Mouse (Mus musculus): Measurements from ENCODE around the gene Gm42372. TPM values are rescaled to one million over a fixed set of nuclear protein-coding genes. Genes with fewer than 3 reads are reported as not detected.

Gm42372 gene
- total RNA-seq, 2 experiments from 2014 or later = 1.3 to 1.8 TPM

Other genes with a start within 250 kb of the Gm42372 start
- gene Ap2s1, start 244.7 kb upstream of the Gm42372 start, total RNA-seq (2021) = 100 to 1,000 TPM; 154 to 156 TPM
- gene Slc1a5, start 201.7 kb upstream of the Gm42372 start, total RNA-seq (2021) = 100 to 1,000 TPM; 108 to 109 TPM
- gene Strn4, start 167.2 kb upstream of the Gm42372 start, total RNA-seq (2021) = 10 to 100 TPM; 63.8 to 72.8 TPM
- gene Fkrp, start 166.4 kb upstream of the Gm42372 start, total RNA-seq (2021) = 10 to 100 TPM; 22.4 to 22.6 TPM
- gene Prkd2, start 140.2 kb upstream of the Gm42372 start, total RNA-seq (2021) = 10 to 100 TPM; 22.2 to 27.2 TPM
- gene Dact3, start 107.8 kb upstream of the Gm42372 start, total RNA-seq (2021) = 1 to 10 TPM; 5.7 to 7.0 TPM
- gene Gng8, start 91.3 kb upstream of the Gm42372 start, total RNA-seq (2021) = 1 to 10 TPM in 1 of 2 experiments, under 1 TPM in 1; 0.84 to 2.0 TPM
- 1 to 10 TPM; 1.2 to 2.0 TPM for gene Ptgir, start 76.6 kb upstream of the Gm42372 start, total RNA-seq (2021)
- 100 to 1,000 TPM; 224 to 252 TPM for gene Calm3, start 59.0 kb upstream of the Gm42372 start, total RNA-seq (2021)
- gene Pnmal2, start 38.4 kb upstream of the Gm42372 start, total RNA-seq (2021) = 10 to 100 TPM; 18.3 to 23.9 TPM
- gene Pnmal1, start 23.4 kb upstream of the Gm42372 start, total RNA-seq (2021) = 1 to 10 TPM; 4.5 to 5.1 TPM
- 10 to 100 TPM; 16.2 to 21.2 TPM for gene Ccdc8, start 9.6 kb downstream of the Gm42372 start, total RNA-seq (2021)
- 10 to 100 TPM; 81.5 to 90.1 TPM for gene Ppp5c, start 44.8 kb downstream of the Gm42372 start, total RNA-seq (2021)
- gene Hif3a, start 79.3 kb downstream of the Gm42372 start, total RNA-seq (2021) = 1 to 10 TPM; 4.9 to 6.7 TPM
- gene Psg16, start 91.0 kb downstream of the Gm42372 start, total RNA-seq (2021) = under 1 TPM; 0.30 to 0.42 TPM
- not detected for gene Ceacam3, start 167.2 kb downstream of the Gm42372 start, total RNA-seq (2021)
- not detected for gene Psg29, start 220.4 kb downstream of the Gm42372 start, total RNA-seq (2021)